Mouse (Mus musculus) mature B cell (primary cell): ENCODE data around the gene Sod2.
"Not testable (repeated sequence)": the region's sequence is repeated elsewhere in the genome, so short reads cannot be mapped to it uniquely, and the experiment has no call there.

Experiments
- in situ Hi-C: fragments of 300-500 bp; cut with MboI; formaldehyde crosslinking; loops from 2 replicates; pipeline ENCODE4 v1.14.3; 2019

The Sod2 gene

GRCm38 (mm10) chr17:13008528-13008927 lies 1.9 kb downstream of the Sod2 start:
- in situ Hi-C loops, result no loop called here

GRCm38 (mm10) chr17:13009887-13010286 lies 3.2 kb downstream of the Sod2 start:
- in situ Hi-C loops, result no loop called here

- in situ Hi-C loops, result no loop called here
Observed at GRCm38 (mm10) chr17:13013316-13013715, 6.7 kb downstream of the Sod2 start.

- in situ Hi-C loops, result not testable (repeated sequence)
Observed at GRCm38 (mm10) chr17:13036627-13037192, 30.1 kb downstream of the Sod2 start.

GRCm38 (mm10) chr17:13043846-13044673 lies 37.4 kb downstream of the Sod2 start:
- in situ Hi-C loops, result not testable (repeated sequence)

- in situ Hi-C loops, result not testable (repeated sequence)
Observed at GRCm38 (mm10) chr17:13052124-13052813, 45.6 kb downstream of the Sod2 start, which contains the start of gene Gpr31b. Gene Gpr31b (minus strand): TSS chr17:13052296.

- in situ Hi-C loops, result not testable (repeated sequence)
Observed at GRCm38 (mm10) chr17:13060804-13061203, 54.2 kb downstream of the Sod2 start, which contains the start of gene Tcp10b. Gene Tcp10b (plus strand): TSS chr17:13061104.

GRCm38 (mm10) chr17:13062882-13063281 lies 56.2 kb downstream of the Sod2 start:
- in situ Hi-C loops, result not testable (repeated sequence)

- in situ Hi-C loops, result not testable (repeated sequence)
Observed at GRCm38 (mm10) chr17:13067864-13068385, 61.3 kb downstream of the Sod2 start.

- in situ Hi-C loops, result not testable (repeated sequence)
Observed at GRCm38 (mm10) chr17:13069227-13069626, 62.6 kb downstream of the Sod2 start.
